Mouse (Mus musculus) kidney, embryonic 16.5 days (tissue): Measurements from ENCODE around the gene 2010003K11Rik. TPM values are rescaled to one million over a fixed set of nuclear protein-coding genes. Genes with fewer than 3 reads are reported as not detected.

Experiments used
- ATAC-seq: fragments of 200-750 bp; cut with Nextera tagmentation; 2 replicates; pipeline ENCODE4 v1.8.0; 2017; ENCODE audit warnings: moderate TSS enrichment; ENCODE audit not compliant: low FRiP score, low TSS enrichment
- H3K27ac ChIP-seq: fragments of 300-500 bp; sonication (generic); 2 replicates; pipeline ENCODE4 v1.5.1; 2014; ENCODE audit warnings: low read length
- H3K27me3 ChIP-seq: fragments of 300-500 bp; sonication (generic); 2 replicates; pipeline ENCODE4 v1.6.1; 2014; ENCODE audit warnings: low read length, control low read depth, mixed read lengths; ENCODE audit not compliant: insufficient read depth
- H3K36me3 ChIP-seq: fragments of 300-500 bp; sonication (generic); 2 replicates; pipeline ENCODE4 v1.6.1; 2014; ENCODE audit warnings: low read length, control low read depth, mixed read lengths; ENCODE audit not compliant: insufficient read depth
- H3K4me1 ChIP-seq: fragments of 300-500 bp; sonication (generic); 2 replicates; pipeline ENCODE4 v1.6.1; 2014; ENCODE audit warnings: low read length, control low read depth, mixed read lengths; ENCODE audit not compliant: insufficient read depth
- H3K4me2 ChIP-seq: fragments of 300-500 bp; sonication (generic); replicated peaks from 2 replicates; pipeline ENCODE4 v1.6.1; 2014; ENCODE audit warnings: low read depth, low read length
- H3K4me3 ChIP-seq: fragments of 300-500 bp; sonication (generic); 2 replicates; pipeline ENCODE4 v1.5.1; 2014; ENCODE audit warnings: mild to moderate bottlenecking, low read length
- H3K9ac ChIP-seq: fragments of 300-500 bp; sonication (generic); replicated peaks from 2 replicates; pipeline ENCODE4 v1.6.1; 2014; ENCODE audit warnings: low read length
- H3K9me3 ChIP-seq: fragments of 300-500 bp; sonication (generic); 2 replicates; pipeline ENCODE4 v1.6.1; 2016; ENCODE audit warnings: low read length, control low read depth
- WGBS: fragments of 180-500 bp; shearing (Covaris S2); extraction: QIAGEN DNeasy Blood & Tissue Kit; methylation state at CpG from one replicate; pipeline ENCODE4 v1.1.7; 2014; 5-methylcytosine and 5-hydroxymethylcytosine counted together
- polyA plus RNA-seq: library from polyadenylated mRNA; unstranded; fragments of >200 nt; fragmentation: Nextera tagmentation; extraction: Ambion mirVana; gene quantifications from 2 replicates; pipeline ENCODE4 v1.2.1, GENCODE M21; 2015

2010003K11Rik gene
- polyA plus RNA-seq, 1 experiment from 2014 or later = 0.22 TPM

GRCm38 (mm10) chr19:4502701-4503100, 4.3 kb upstream of the 2010003K11Rik start:
- H3K27ac ChIP-seq = no peak overlapping the region
- ATAC-seq = no peak

GRCm38 (mm10) chr19:4497263-4497973, 965 bp downstream of the 2010003K11Rik start:
- no peak overlapping the region for H3K27ac ChIP-seq
- H3K4me3 ChIP-seq = no peak overlapping the region
- H3K27me3 ChIP-seq = no peaks in the 10 kb centered on the region
- no peaks in the 10 kb centered on the region for H3K9me3 ChIP-seq
- H3K36me3 ChIP-seq = no peaks in the 10 kb centered on the region
- no peak overlapping the region; the same call in 1 of the 2 replicates for H3K9ac ChIP-seq
- 6% methylated on average over 4 of the region's 4 CpGs for WGBS
- peaks cover 4% of the 10 kb centered on the region; the same call in 1 of the 2 replicates for H3K4me1 ChIP-seq
- no peak overlapping the region for H3K4me2 ChIP-seq
- ATAC-seq = peak; percentile 69

More at GRCm38 (mm10) chr19:4502701-4503100, 4.3 kb upstream of the 2010003K11Rik start:
- Histone ChIP-seq H3K4me1 (peaks cover 4% of the 10 kb centered on the region; the same call in 1 of the 2 replicates), H3K27me3 (no peaks in the 10 kb centered on the region), H3K4me3 (no peak overlapping the region), H3K36me3 (no peaks in the 10 kb centered on the region), H3K9ac (no peak overlapping the region), H3K4me2 (no peak overlapping the region), H3K9me3 (no peaks in the 10 kb centered on the region)
- WGBS = 70% methylated on average over 2 of the region's 2 CpGs

GRCm38 (mm10) chr19:4496535-4497262, 1.7 kb downstream of the 2010003K11Rik start:
- H3K27me3 ChIP-seq = no peaks in the 10 kb centered on the region
- no peaks in the 10 kb centered on the region for H3K9me3 ChIP-seq
- 89% methylated on average over 3 of the region's 3 CpGs for WGBS
- no peak overlapping the region for H3K4me2 ChIP-seq
- no peak overlapping the region for H3K27ac ChIP-seq
- H3K36me3 ChIP-seq = no peaks in the 10 kb centered on the region
- no peak overlapping the region for H3K4me3 ChIP-seq
- ATAC-seq = no peak
- H3K9ac ChIP-seq = no peak overlapping the region; the same call in 1 of the 2 replicates
- peaks cover 4% of the 10 kb centered on the region; the same call in 1 of the 2 replicates for H3K4me1 ChIP-seq

GRCm38 (mm10) chr19:4495814-4496213, 2.6 kb downstream of the 2010003K11Rik start:
- Histone ChIP-seq H3K4me3 (no peak overlapping the region), H3K27ac (no peak overlapping the region), H3K9ac (no peak overlapping the region), H3K4me2 (no peak overlapping the region), H3K9me3 (no peaks in the 10 kb centered on the region), H3K27me3 (no peaks in the 10 kb centered on the region), H3K4me1 (peaks cover 4% of the 10 kb centered on the region; the same call in 1 of the 2 replicates), H3K36me3 (no peaks in the 10 kb centered on the region)
- ATAC-seq = no peak
- 81% methylated on average over 5 of the region's 5 CpGs for WGBS

- Histone ChIP-seq H3K27me3 (no peaks in the 10 kb centered on the region), H3K4me1 (peaks cover 4% of the 10 kb centered on the region; the same call in 1 of the 2 replicates), H3K4me2 (no peak overlapping the region), H3K27ac (no peak overlapping the region), H3K36me3 (no peaks in the 10 kb centered on the region), H3K9ac (no peak overlapping the region), H3K4me3 (no peak overlapping the region), H3K9me3 (no peaks in the 10 kb centered on the region)
- ATAC-seq = no peak
- WGBS = 67% methylated on average over 7 of the region's 7 CpGs
Observed at GRCm38 (mm10) chr19:4494707-4495106, 3.7 kb downstream of the 2010003K11Rik start.

GRCm38 (mm10) chr19:4492526-4493296, 5.7 kb downstream of the 2010003K11Rik start:
- H3K27me3 ChIP-seq = no peaks in the 10 kb centered on the region
- H3K9me3 ChIP-seq = no peaks in the 10 kb centered on the region
- H3K4me3 ChIP-seq = no peak overlapping the region
- no peak for ATAC-seq
- H3K9ac ChIP-seq = no peak overlapping the region
- H3K27ac ChIP-seq = no peak overlapping the region
- WGBS = 60% methylated on average over 9 of the region's 9 CpGs
- H3K4me1 ChIP-seq = peaks cover under 1% of the 10 kb centered on the region; the same call in 1 of the 2 replicates
- H3K36me3 ChIP-seq = no peaks in the 10 kb centered on the region
- no peak overlapping the region for H3K4me2 ChIP-seq

- no peak overlapping the region for H3K4me3 ChIP-seq
- H3K36me3 ChIP-seq = no peaks in the 10 kb centered on the region
- H3K9ac ChIP-seq = no peak overlapping the region
- 58% methylated on average over 10 of the region's 10 CpGs for WGBS
- no peaks in the 10 kb centered on the region for H3K9me3 ChIP-seq
- H3K4me2 ChIP-seq = no peak overlapping the region
- no peaks in the 10 kb centered on the region for H3K4me1 ChIP-seq
- no peak for ATAC-seq
- H3K27me3 ChIP-seq = no peaks in the 10 kb centered on the region
- H3K27ac ChIP-seq = no peak overlapping the region
Observed at GRCm38 (mm10) chr19:4491080-4491695, 7.2 kb downstream of the 2010003K11Rik start.

- Histone ChIP-seq H3K36me3 (no peaks in the 10 kb centered on the region), H3K27ac (no peak overlapping the region), H3K4me3 (no peak overlapping the region), H3K9me3 (no peaks in the 10 kb centered on the region), H3K4me1 (peaks cover 14% of the 10 kb centered on the region), H3K27me3 (no peaks in the 10 kb centered on the region), H3K4me2 (no peak overlapping the region), H3K9ac (no peak overlapping the region)
- WGBS = 89% methylated on average over 2 of the region's 2 CpGs
- no peak for ATAC-seq
Observed at GRCm38 (mm10) chr19:4487877-4488276, 10.5 kb downstream of the 2010003K11Rik start.

DNA sequence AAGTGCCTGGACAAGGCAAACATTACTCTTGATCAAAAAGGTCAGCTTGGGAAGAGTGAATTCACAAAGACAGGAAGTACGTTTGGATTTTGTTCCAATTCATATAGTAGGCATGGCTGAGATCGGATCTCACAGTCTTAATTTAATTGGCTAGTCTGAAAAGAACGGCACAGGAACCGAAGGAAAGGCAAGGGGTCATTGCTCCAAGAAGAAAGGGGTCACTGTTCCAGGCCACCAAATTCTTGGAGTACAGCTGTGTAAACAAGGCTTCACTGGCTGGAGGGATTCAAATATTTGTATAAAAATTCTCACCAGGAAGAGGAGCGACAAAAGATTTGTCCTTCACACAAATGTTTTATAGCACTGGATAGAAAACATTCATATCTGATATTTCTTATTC, 13.4 kb downstream of the 2010003K11Rik start:
- 7% methylated on average over 5 of the region's 5 CpGs for WGBS

More for the DNA sequence above, 13.4 kb downstream of the 2010003K11Rik start:
- Histone ChIP-seq H3K9me3 (no peaks in the 10 kb centered on the region), H3K9ac (no peak overlapping the region), H3K27ac (peak overlapping the region; percentile 80), H3K4me2 (no peak overlapping the region), H3K4me1 (peaks cover 14% of the 10 kb centered on the region), H3K4me3 (no peak overlapping the region), H3K27me3 (no peaks in the 10 kb centered on the region), H3K36me3 (no peaks in the 10 kb centered on the region)
- ATAC-seq = 0 out of 2 replicates have a peak, but pooled peaks have one; percentile 31
